Mouse (Mus musculus) monocyte, adult 5-6 weeks (primary cell): ENCODE results near the gene Aqp1. TPM values are rescaled to one million over a fixed set of nuclear protein-coding genes. Genes with fewer than 3 reads are reported as not detected.

Source experiments
- ATAC-seq: fragments of 153-309, 156-312 bp; replicated peaks from 2 replicates; pipeline ENCODE4 v1.8.0; 2017; ENCODE audit warnings: mild to moderate bottlenecking; ENCODE audit not compliant: low TSS enrichment, insufficient number of reproducible peaks, severe bottlenecking, poor library complexity, low FRiP score
- total RNA-seq: library from RNA; stranded (forward); fragments of 200-1000, 200-491, 200-594 nt; gene quantifications from 3 replicates; pipeline ENCODE4 v1.2.3, GENCODE M21; 2017

Gene Aqp1
- 2.6 TPM in 1 of 3 replicates, not detected in the others for total RNA-seq

DNA sequence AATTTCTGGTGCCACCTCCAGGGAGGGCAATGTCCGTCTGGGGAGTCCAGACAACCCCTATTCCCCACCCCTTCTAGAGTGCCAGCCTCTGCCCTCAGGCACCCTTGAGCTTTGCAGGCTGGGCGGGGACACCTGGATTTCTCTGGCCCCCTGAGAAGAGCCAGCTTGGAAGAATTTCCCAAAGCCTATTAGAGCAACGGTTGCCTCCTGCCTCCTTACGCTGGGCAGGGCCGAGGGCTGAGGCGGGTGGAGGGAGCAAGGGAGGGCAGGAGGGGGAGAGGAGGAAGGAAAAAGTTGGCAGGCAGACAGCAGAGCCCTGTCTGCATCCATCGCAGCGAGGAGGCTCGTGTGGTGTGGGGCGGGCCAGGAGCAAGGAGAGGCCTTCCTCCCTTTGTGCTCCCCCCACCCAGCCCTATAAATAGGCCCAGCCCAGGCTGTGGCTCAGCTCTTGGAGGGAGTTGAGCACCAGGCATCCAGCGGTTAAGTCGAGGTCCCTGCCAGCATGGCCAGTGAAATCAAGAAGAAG, at the start of gene Aqp1:
TSS of gene Aqp1 (plus strand) at position 444 of the 526 bp plus-strand sequence.
- ATAC-seq, result no peak

DNA sequence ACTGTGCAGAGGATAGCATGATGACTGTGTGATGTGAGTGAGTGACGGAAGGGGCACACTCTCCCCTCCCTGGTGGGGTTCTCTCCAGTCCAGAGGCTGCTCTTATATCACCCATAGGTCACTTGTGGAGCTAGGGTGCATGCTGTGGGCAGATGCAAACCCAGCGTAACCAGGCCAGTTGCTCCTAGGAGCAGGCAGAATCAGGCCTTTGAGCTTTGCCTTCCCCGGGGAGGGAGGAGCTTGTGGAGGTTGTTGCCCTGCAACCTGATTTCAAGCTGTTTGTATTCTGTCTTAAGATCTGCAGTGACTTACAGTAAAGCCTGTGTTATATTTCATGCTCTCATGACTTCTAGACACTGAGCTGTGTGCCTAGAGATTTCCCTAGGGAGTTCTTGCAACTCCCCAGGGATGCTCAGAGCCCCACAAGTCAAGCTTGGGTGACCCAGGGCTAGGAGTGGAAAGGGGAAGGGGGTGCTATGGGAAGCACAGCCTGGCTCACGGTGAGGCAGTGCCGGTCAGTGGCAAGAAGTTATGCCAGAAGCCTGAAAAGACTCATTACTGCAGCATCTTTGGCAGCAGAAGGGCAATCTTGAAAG, 48.1 kb upstream of the Aqp1 start:
- no peak for ATAC-seq

DNA sequence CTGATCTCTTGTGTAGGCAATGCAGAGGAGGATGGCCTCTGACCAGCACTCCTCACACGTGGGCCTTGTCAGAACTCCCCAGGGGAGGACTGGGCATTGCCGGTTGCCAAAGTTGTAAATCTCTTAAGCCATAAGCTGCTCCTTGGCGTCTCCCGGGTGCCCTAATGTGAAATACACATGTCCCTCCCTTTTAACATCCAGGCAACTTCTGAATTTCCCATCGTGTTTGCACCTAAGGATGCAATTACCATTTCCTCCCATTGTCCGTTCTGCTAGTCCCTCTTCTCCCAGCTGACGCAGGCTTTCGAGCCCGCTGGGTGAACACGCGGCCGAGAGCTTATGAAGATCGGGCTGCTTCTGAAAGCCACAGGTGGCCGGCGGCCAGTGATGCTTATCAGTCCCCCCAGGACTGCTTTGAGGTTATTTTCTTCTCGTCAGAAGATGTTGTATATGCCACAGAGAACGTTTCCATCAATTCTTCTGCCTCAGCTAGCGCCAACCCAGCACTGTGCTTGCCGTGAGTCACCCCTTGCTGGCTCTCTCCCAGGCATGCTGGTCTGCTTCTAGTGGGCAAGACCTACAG, 41.6 kb upstream of the Aqp1 start:
- ATAC-seq, result no peak

DNA sequence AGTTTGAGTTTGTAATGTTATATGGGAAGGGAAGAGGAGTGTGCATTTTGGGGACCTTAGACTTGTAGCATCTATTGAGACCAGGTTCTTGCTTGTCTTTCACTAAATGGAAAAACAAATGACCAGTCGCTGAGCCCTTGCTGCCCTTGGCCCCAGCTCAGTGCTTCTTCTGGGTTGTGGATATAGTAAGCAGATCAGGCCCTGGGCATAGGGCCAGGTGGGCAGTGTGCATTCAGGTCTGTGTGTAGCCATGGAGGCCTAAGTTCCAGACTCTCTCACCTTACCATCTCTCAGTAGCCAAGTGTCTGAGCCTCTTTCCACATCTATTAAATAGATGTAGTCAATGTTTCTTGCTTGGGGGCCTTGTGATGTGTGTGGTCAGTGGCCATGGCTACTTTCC, 40.9 kb upstream of the Aqp1 start:
- ATAC-seq, result no peak

DNA sequence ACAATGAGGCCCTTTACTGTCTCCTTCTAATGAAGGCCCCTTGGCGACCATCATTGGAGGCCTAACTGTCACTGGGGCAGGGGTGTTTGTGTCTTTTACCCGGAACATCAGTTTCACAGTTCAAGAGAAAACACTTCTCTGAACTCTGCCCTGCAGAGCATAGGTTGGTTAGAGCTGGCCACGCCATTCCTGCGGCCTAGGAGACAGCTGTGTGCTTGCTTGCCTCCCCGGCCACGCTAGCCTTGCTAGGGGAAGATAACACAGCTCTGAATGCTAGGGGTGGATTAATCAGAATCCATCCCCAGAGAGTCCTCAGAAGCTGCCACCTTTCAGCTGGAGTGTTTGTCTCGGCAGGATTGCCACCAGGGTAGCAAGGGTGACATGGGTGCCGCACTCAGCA, 36.8 kb upstream of the Aqp1 start:
- ATAC-seq, result no peak

DNA sequence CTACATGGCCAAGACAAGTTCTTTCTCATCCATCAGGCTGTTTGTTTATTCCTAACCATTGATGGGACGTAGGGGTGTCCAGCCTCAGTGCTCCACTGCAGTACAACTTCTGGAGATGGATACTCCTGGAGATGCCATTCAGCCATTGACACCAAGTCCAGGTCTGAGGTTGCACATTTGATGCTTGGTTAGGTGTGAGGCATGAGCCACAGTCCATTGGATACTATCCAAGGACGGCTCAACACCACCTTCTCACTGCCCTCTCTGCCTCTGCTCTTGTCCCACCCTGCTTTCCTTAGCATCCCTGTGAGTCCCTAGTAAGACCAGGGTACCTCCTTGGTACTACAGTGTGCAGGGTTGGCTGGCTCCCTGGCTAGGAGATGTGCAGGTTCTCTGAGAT, 36.3 kb upstream of the Aqp1 start:
- no peak for ATAC-seq

DNA sequence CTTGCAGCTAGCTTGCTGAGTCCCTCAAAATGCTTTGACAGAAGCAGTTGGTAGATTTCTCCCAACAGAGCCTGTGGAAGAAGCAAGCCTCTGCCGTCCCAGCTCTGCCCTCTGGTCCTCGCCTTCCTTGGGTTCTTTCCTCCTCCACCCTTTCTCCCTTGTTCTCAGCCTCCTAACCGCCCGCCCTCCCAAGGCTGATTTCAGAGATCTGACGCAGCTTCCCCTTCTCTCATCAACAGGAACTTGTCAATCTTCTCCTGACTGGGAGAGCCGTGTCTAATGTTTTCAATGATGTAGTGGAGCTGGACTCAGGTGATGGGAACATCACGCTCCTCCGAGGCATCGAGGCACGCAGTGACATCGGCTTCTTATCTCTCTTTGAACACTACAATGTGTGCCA, 35.5 kb upstream of the Aqp1 start:
- no peak for ATAC-seq

DNA sequence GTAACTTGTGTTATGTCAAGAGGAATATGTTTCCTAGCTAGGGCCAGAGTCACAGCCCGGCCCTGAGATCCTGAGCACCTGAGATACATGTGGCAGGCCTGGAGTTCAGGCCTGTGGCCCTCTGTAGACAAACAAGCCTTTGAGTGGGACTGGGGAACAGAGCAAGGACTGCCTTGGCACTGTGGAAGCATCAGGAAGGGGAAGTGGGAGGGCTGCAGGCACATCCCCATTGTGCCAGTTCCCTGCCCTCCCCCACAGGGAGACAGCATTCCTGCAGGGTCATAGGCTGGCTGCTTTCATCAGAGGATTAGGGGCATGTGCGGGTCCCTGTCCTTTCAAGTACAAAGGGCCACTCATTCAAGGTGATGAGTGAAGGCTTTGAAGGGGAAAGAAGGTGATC, 26.1 kb upstream of the Aqp1 start:
- ATAC-seq, result no peak

DNA sequence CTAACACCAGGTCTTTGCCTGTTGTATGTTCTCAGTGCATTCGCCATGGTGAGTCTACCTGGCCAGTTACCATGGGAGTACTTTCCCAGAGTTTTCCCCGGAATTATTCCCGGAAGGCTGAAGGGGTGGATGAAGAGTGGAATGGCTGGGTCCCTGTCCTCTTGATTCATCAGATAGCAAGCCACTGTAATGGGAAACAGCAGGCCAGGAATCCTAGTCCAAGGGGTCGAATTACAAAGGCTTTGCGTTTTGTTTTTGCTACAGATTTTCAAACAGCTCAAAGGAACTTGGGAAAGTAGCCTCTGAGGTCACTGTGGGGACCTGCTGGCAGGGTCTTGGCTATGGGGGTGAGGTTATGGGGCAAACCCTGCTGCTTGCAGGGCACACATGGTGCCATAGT, 24.3 kb upstream of the Aqp1 start:
- no peak for ATAC-seq

DNA sequence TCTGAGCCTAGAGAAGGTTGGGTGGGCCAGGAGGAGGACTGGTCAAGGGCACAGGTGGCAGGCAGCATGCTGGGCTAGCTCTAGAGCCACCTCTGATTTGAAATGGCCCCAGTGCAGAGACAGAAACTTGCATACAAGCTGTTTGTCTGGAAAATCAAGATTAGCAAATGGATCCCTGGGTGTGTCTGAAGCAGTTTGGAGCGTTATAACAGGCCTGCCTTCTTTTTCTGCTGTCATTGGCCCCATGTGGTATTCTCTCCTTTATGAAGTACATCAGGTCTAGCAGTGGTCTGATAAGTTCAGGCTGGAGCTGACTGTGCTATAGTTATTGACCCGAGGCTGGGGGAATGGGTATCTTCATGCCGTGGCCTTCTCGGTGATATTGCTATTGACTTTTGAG, 22.3 kb upstream of the Aqp1 start:
- no peak for ATAC-seq

DNA sequence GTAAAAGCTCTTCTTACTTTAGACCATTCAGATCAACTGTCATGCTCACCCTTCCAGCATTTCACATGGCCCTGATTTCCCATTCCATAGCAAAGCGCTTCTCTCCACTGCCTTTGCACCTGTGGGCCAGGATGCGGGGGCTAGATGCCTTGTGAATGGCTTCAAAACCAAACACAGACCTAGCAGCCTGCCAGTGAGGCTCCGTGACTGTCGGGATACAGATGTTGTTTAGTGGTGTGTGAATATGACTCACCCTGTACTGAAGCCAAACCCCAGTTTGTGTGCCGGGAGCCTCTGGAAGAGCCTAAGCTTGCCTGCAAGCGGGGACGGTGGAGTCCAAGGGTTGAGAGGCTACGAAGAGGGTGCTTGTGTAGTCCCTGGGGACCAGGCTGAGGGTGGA, 21.6 kb upstream of the Aqp1 start:
- no peak for ATAC-seq

DNA sequence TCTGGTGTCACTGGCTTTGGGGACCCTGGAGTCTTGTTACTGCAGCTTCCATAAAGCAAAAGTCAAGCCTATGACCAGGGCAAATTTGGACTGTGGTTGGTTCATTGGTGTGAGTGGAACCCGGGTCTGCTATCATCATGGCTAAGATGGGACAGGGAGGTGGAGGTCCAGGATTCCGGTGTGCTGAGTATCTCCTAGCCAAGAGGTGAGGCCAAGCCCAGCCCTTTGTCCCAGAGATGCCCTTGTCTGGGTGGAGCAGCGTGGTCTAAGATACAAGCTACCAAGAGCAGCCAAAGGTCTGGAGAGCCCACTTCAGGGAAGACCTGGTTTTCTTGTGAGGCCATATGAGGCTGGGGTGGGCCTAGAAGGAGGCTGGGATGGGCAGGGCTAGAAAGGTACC, 17.6 kb upstream of the Aqp1 start:
- no peak for ATAC-seq

DNA sequence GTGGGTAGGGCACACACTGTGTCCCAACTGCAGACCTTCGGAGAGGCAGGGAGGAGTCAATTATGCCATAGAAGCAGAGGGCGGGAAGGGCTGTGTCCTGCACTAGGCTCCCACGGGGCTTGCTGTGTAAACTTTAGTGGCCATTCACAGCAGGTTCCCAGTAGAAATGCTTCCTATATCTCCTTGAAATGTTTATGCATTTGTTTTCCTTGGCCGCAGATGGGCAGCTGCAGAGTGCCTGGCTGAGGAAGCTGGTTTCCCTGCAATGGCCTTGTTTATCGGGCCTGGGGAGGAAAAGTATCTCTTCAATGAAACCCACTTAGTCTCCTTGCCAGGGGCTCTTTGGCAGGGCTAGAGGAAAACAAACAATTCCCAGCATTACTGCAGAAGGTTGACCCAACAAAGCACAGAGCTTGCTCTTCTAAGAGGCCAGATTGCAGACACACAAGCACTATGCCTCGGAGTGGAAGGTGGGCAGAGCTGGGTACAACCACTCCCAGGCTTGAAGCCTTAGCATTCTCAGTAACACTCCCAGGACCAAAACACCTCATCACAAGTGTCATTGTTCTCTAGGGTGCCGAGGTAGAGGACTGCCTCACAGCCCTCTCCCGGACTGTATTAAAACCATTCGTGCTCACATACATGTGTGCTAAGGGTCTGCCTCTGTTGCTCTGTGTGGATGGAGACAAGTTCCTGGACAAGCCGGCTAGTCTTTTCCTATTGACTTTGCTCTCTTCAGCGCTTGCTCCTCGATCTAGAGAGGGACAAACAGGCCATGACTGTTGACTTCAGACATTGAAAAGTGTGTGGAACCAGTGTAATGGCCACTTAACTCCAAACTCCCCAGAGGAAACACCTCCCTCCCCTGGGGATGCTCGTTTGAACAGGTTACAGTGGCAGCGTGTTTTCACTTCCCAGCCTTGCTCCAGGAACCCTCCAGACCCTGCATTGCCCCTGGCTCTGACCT, 16.4 kb upstream of the Aqp1 start:
- no peak for ATAC-seq

DNA sequence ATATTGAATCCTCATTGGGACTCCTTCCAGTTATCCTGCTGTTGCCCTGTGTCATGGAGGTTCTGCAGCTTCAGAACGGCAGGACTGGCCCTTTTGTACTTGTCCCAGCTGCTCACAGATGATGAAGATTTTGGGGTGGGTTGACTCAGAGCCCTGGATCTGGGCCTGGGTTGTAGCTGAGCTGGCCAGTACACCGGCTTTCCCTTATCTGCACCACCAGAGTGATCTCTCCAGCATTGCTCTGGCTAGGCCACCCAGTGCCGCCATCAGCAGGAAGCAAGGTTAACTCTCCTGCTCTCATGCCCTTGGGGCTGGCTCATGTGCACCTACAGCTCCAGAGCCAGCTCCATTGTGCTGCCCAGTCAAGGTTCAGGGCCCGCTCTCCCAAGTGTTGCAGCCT, 15.3 kb upstream of the Aqp1 start:
- ATAC-seq, result no peak

DNA sequence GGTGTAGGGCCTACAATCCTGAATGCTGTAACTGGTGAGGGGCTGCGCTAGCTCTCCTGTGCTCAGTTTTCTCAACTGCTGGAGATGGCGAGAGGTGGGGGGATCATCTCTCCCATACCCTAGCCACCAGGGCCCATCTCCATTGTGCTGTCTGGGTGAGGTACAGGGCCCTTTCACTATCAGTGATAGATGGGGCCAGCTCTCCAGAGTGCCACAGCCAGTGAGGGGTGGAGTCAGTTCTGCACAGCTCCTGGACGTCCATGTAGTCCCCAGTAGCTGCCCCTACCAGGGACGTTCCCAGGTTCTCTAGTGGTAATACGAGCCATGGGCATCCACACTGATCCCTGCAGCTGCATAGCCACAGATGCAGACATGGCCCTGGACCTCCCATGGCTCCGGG, 14.7 kb upstream of the Aqp1 start:
- ATAC-seq, result no peak

DNA sequence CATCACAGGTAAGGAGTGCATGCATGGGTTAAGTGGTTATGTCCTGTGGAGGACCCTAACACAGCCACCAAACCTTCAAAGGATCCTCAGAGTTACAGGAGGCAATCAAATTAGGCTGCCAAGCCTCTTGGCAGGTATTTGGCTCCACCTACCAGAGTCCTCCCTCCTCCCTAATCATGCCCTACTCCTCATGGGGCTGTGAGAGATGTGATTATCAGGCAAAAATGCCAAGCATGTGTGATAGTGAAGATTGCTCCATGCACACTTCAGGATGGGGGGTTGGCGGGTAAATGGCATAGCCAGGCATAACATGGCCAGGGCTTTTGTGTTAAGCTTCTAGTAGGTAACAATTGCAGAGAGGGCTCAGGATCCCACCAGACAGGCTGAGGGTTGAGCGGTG, 13.3 kb upstream of the Aqp1 start:
- ATAC-seq, result no peak

DNA sequence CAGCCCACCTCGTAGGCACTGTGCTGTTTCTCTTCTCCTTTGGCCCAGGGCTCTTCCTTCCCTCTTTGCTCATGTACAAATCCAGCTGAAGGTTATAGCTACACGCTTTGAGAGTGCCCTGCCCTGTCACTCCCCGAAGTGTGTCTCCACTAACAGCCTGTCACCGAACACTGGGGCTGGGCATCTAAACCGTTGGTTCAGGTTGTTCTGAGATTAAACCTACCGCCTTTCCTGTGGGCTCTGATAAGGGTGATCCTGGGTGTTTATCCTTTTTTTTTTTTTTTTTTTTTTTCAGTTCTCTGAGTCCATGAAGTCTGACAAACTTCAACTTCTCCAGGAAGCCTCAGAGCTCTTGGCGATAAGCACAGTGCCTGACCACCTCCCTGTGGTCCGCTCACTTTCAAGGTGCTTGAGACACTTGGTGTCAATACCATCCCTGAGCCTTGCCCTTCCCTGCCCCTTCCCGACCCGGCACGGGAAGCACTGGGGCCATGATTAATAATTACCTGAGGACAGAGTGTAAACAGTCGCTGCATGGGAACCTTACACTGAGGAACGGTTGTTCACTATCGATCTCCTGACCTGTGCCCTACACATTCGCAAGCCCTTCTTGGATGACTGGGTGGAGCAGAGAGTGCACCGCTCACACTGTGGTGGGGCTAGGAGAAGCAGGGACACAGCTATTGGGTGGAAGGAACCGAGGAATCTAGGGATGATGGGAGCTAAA, 12.2 kb upstream of the Aqp1 start:
- ATAC-seq, result no peak

DNA sequence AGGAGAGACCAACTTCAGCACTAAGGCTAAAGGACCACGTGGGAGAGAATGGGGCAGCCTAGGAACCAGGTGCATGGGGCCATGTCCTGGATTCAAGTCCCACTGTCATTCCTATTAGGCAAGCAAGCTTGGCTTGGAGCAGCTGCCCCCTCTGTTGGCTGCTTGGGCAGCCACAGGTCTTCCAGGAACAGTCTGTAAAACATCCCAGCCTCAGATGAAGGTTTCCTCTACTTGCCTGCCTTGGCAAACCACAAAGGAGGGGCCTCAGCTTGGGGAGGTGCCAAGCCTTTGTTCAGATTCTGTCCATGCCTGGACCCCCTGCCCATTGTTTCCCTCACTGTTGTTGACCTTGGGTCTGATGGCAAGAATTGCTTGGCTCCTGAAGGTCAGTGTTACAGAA, 11.4 kb upstream of the Aqp1 start:
- no peak for ATAC-seq

DNA sequence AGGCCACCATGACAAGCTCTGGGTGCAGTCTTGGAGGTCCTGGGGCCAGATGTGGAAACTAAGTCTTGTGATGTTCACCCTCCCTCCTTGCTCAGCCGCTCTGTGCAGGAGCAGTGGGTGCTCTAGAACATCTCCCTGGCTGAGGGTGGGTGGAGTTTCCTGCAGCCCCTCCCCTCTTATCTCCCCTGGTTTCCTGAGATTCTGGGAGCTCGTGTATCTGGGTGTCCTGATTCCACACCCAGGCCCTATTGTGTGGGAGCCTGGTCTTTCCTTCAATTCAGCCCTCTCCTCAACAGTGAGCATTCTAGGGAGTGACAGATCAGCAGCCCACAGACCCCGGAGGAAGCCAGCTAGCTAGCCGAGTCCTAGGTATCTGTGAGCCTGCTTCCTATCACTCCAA, 9.9 kb upstream of the Aqp1 start:
- ATAC-seq, result no peak
